Mouse (Mus musculus) brain, embryonic 14.5 days (tissue): ENCODE measurements around the gene Olfr1512. TPM values are rescaled to one million over a fixed set of nuclear protein-coding genes. Genes with fewer than 3 reads are reported as not detected.
A peak's percentile ranks its signal among the peaks of the same experiment; 100 is the strongest.
"Not testable (repeated sequence)": the region's sequence is repeated elsewhere in the genome, so short reads cannot be mapped to it uniquely, and the experiment has no call there.

ENCODE experiments used
- DNase-seq: peaks from one replicate; pipeline ENCODE4 v3.0.0-alpha.2; 2011; ENCODE audit warnings: low read depth
- CTCF ChIP-seq: fragments of 200-500 bp; IDR thresholded peaks from 2 replicates; pipeline ENCODE4 v1.5.1; 2012; ENCODE audit warnings: inconsistent platforms, mild to moderate bottlenecking, moderate library complexity, borderline replicate concordance; ENCODE audit not compliant: insufficient read depth, insufficient read length; ENCODE audit errors: extremely low read depth
- POLR2A ChIP-seq: fragments of 200-500 bp; IDR thresholded peaks from 2 replicates; pipeline ENCODE4 v1.6.1; 2012; ENCODE audit warnings: mild to moderate bottlenecking, inconsistent platforms, borderline replicate concordance; ENCODE audit not compliant: poor library complexity, insufficient read depth, insufficient read length, severe bottlenecking; ENCODE audit errors: extremely low read depth
- polyA plus RNA-seq: library from polyadenylated mRNA; depleted of rRNA; stranded (reverse); fragments of >200 nt; gene quantifications from 2 replicates; pipeline ENCODE4 v1.2.3, GENCODE M21; 2012; rRNA removed

Olfr1512 gene
- not detected in 2 replicates for polyA plus RNA-seq

DNA sequence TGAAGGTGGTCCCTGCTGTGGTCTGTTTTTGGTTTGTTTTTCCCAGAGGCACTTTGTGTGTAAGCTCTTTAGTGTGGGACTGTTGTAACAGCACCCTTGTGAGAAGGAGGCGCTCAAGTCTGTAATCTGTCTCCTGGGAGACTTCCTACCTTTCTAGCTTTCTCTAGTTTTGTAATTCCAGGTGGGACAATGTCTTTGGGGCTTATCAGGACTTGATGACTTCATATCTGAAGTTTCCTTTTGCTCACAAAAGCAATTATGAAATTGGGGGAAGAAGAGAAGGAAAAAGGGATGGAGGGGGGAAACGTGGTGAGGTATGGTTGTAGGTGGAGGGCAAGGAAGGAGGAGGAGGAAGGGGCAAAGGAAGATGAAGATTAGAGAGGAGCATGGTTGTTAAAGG is at the start of gene Olfr1512:
Olfr1512 (minus strand) TSS at position 101 of the 400 bp plus-strand sequence.
- TF ChIP-seq POLR2A (no peak), CTCF (no peak)
- no peak for DNase-seq

DNA sequence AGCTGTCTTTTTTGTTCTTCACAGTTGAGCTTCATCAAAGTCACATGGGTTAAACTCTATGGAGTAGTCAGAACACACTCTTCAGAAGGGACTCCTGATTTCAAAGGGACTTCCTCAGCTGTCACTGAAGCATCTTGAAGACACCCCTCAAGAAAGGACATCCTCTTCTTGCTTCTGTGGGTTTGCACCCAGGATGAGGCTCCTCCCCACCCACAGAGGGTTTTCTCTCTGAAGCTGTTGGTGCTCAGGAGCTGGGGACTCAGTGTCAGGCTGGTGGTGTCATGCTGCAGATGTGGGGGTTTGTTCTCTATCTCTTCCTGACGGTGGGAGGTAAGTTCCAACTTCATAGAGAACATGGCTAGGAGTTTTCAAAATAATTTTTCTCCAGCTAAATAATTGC is 48.7 kb upstream of the Olfr1512 start:
- DNase-seq, result no peak

DNA sequence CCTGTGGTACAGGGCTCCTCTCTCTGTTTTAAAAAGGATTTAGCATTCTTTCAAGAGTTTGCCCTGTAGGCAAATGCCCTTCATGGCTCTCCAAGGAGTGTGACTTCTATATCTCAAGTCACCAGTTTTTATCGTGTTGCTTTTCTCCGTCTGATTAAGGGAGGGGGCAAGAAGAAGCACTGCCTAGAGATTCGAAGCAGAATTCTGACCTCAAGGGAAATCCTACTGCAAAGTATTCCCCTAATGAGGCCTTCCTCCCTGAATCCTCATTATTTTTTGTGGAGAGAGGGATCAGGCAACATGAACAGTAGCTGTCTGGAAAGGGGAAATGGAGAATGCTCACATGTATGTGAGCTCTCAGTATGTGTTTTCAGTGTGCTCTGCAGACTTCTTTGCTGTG is 35.3 kb upstream of the Olfr1512 start, which contains the start of gene Olfr1510:
Olfr1510 (minus strand) TSS at position 101 of the 400 bp plus-strand sequence.
- TF ChIP-seq CTCF, result no peak
- TF ChIP-seq POLR2A, result no peak

More for the DNA sequence above, 48.7 kb upstream of the Olfr1512 start:
- TF ChIP-seq CTCF (no peak), POLR2A (no peak)

DNA sequence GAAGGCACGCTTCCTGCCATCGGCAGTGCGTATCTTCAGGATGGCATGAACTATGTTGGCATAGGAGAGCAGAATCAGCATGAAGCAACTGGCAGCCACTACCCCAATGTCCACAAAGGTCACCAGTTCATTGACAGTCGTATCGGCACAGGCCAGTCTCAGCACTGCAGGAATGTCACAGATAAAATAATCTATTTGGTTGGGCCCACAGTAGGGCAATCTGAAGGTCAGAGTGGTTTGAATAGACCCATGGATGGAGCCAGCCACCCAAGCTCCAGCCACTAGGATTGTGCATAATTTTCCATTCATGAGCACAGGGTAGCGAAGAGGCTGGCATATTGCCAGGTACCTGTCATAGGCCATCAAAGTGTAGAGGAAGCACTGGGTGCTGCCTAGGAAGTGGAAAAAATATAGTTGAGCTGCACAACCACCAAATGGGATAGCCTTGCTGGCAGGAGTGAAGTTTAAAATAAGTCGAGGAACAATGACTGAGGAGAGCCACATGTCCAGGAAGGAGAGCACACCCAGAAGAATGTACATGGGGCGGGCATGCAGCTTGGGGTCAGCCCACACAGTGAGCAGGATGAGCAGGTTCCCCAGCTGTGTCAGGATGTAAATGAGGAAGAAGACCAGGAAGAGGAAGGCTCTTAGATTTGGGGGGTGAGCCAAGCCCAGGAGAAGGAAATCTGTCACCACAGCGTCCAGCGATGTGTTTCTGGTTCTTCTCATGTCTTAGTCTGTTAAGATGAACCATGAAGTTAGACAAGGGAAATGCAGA is 31.4 kb upstream of the Olfr1512 start:
- DNase-seq, result not testable (repeated sequence)

More for the DNA sequence above, 35.3 kb upstream of the Olfr1512 start, which contains the start of gene Olfr1510:
- DNase-seq, result no peak

DNA sequence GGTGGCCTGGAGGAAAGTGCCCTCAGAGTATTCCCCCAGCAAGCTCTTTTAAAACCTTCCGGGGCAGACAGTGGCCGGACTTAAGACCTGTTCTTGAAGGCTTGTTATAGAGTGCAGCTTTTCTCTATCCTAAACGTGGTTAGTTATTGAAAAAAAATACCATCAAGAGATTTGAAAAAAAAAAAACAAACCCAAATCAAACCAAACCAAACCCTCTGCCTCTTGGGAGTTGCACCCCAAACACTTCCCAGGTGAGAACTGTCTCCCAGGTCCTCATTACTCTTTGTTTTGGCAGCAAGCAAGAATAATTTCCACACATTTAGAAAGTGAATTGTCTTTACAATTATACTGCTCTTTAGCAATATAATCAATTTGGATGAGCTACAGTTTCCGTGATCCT is 18.3 kb upstream of the Olfr1512 start, which contains the start of gene Olfr1511:
Olfr1511 (minus strand) TSS at position 101 of the 400 bp plus-strand sequence.
- DNase-seq, result no peak
- TF ChIP-seq POLR2A (no peak), CTCF (no peak)

DNA sequence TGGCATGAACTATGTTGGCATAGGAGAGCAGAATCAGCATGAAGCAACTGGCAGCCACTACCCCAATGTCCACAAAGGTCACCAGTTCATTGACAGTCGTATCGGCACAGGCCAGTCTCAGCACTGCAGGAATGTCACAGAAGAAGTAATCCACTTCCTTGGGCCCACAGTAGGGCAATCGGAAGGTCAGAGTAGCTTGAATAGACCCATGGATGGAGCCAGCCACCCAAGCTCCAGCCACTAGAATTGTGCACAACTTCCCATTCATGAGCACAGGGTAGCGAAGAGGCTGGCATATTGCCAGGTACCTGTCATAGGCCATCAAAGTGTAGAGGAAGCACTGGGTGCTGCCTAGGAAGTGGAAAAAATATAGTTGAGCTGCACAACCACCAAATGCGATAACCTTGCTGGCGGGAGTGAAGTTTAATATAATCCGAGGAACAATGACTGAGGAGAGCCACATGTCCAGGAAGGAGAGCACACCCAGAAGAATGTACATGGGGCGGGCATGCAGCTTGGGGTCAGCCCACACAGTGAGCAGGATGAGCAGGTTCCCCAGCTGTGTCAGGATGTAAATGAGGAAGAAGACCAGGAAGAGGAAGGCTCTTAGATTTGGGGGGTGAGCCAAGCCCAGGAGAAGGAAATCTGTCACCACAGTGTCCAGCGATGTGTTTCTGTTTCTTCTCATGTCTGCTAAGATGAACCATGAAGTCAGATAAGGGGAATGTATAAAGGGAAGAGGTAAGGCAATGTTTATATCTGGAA is 11.3 kb upstream of the Olfr1512 start:
- not testable (repeated sequence) for DNase-seq

DNA sequence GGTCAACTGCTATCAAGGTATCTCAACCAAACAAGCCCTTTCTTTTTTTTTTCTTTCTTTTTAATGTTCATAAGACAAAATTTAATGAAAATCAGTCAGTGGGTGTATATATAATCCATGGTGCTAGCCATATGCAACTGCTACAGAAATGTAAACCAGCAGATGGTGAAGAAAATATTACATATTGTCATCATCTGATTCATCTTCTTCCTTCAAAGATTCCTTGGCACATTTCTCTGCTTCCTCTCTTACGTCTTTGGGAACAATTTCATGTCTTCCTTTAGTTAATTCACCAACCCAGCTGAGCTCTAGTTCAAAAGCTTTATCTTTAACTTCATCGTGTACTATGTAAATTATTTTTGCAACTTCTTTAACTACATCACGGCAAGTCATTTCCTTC is 10.2 kb downstream of the Olfr1512 start:
- DNase-seq, result no peak
- TF ChIP-seq POLR2A (no peak), CTCF (no peak)

DNA sequence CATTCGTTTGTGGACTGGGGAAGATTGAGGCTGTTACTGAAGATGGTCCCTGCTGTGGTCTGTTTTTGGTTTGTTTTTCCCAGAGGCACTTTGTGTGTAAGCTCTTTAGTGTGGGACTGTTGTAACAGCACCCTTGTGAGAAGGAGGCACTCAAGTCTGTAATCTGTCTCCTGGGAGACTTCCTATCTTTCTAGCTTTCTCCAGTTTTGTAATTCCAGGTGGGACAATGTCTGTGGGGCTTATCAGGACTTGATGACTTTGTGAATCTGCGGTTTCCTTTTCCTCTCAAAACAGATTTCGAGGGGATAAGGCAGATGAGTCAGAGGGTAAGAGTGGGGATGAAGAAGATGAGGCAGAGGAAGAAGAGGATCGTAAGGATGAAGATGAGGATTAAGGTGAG is 22.7 kb downstream of the Olfr1512 start, which contains the start of gene Olfr1513:
Olfr1513 (minus strand) TSS at position 101 of the 400 bp plus-strand sequence.
- DNase-seq, result no peak
- TF ChIP-seq POLR2A (no peak), CTCF (no peak)

DNA sequence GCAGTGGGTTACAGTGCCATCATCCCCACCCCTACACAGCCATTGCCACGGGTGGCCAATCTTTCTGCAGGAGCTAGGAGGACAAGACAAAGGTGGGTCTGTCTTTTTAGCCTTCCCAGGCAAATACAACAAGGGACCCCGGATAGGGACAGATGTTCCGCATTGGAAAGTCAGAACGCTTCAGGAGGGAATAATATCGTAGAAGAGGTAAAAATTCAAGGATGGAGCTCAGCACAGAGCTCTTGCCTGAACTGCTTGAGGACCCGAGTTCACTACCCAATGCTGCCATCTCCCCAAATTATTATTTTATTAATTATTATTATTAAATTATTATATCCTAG is 39.5 kb downstream of the Olfr1512 start:
- no peak for DNase-seq
- no peak for TF ChIP-seq CTCF
- TF ChIP-seq POLR2A, result no peak

DNA sequence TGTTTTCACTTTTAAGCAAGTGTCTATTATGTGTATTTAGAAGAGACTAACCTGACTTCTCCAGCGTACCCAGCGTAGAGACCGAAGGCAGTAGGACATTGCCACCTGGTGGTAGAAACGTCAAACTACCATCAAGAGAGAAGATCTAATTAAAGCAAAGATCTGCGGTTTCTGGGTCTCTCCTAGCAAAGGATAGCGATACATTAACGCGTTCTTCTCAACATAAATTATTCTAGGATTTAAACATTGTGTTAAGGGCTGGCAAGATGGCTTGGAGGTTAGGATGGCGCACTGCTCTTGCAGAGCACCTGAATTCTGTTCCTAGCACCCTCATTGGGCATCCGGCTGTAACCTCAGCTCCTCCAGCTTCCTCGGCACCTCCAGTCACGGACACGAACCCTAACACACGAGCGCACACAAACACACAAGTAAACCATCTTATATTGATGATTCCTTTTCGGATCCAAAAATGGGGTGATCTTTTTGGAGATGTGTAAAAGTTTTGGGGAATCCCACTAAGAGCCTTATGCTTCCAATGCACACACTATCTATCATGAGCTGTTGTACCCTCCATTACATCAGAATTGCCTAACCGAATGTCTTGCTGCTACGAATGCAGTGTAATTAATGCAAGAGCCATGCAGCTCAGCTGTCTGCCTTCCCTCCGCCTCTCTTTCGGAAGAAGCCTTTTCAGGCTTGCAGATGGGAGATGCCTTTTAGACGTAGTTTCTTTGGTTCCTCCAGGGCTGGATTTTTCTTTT is 40.0 kb downstream of the Olfr1512 start:
- TF ChIP-seq POLR2A (no peak), CTCF (peak; percentile 81; the same call in 1 of the 2 replicates)
- DNase-seq, result peak; percentile 91

DNA sequence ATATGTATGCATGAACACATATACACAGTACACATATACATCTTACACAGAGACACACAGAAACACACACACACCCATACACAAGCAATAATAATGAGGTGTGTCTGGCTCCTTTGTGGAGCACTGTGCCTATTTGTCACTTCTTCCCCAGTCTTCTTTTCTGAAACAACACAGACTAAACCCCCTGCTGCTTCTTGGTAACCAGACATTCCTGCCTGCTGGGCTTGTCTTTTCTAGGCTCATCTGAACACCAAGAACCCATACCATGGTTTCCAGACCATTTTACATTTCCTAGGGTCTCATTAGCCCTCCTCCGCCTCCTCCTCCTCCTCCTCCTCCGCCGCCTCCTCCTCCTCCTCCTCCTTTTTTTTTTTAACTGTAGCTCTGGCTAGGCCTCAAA is 46.8 kb downstream of the Olfr1512 start:
- TF ChIP-seq POLR2A (no peak), CTCF (no peak)
- no peak for DNase-seq
